Mouse (Mus musculus) cerebellum, adult 2 months (tissue): ENCODE measurements around the gene Myo15. TPM values are rescaled to one million over a fixed set of nuclear protein-coding genes. Genes with fewer than 3 reads are reported as not detected.

ENCODE experiments used
- DNase-seq, 2 experiments: peaks; one replicate each; pipeline ENCODE4 v3.0.0; 2021
- H3K27ac ChIP-seq: fragments of 200-500 bp; 2 replicates; pipeline ENCODE4 v1.5.1; 2012; ENCODE audit warnings: low read length, control low read depth, inconsistent platforms; ENCODE audit not compliant: insufficient read depth
- H3K27me3 ChIP-seq: fragments of 200-500 bp; 2 replicates; pipeline ENCODE4 v1.6.1; 2012; ENCODE audit warnings: inconsistent platforms, mild to moderate bottlenecking, low read length, moderate library complexity; ENCODE audit not compliant: control insufficient read depth, insufficient read depth
- H3K4me1 ChIP-seq: fragments of 200-500 bp; 2 replicates; pipeline ENCODE4 v1.6.1; 2011; ENCODE audit warnings: low read length; ENCODE audit not compliant: control insufficient read depth, insufficient read depth
- H3K4me3 ChIP-seq: fragments of 200-500 bp; replicated peaks from 2 replicates; pipeline ENCODE3; 2011; ENCODE audit warnings: mild to moderate bottlenecking, low read depth, low read length, control low read depth; ENCODE audit not compliant: insufficient read depth
- CTCF ChIP-seq: fragments of 200-500 bp; IDR thresholded peaks from 2 replicates; pipeline ENCODE4 v1.5.1; 2011; ENCODE audit warnings: low read depth, mild to moderate bottlenecking, control low read depth, low read length, moderate library complexity, borderline replicate concordance; ENCODE audit not compliant: insufficient read depth
- POLR2A ChIP-seq: fragments of 200-500 bp; IDR thresholded peaks from 2 replicates; pipeline ENCODE4 v1.6.1; 2011; ENCODE audit warnings: low read length, control low read depth, borderline replicate concordance; ENCODE audit not compliant: insufficient read depth
- WGBS: fragments of 180-500 bp; shearing (Covaris S2); methylation state at CpG from one replicate; pipeline ENCODE4 v1.1.7; 2018; 5-methylcytosine and 5-hydroxymethylcytosine counted together
- polyA plus RNA-seq: library from polyadenylated mRNA; depleted of rRNA; stranded (reverse); fragments of >200 nt; gene quantifications from 2 replicates; pipeline ENCODE4 v1.2.3, GENCODE M21; 2012

The Myo15 gene
- polyA plus RNA-seq, 1 experiment, result 3.1 TPM

DNA sequence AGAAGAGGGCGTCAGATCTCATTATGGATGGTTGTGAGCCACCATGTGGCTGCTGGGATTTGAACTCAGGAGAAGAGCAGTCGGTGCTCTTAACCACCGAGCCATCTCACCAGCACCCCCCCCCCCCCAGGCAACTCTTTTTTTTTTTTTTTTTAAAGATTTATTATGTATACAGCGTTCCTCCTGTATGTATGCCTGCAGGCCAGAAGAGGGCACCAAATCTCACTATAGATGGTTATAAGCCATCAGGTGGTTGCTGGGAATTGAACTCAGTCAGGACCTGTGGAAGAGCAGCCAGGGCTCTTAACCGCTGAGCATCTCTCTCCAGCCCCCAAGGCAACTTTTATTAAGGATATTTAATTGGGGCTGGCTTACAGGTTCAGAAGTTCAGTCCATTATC lies 5.4 kb downstream of the Myo15 start:
- Histone ChIP-seq H3K4me1 (no peaks in the 10 kb centered on the region), H3K4me3 (no peak overlapping the region), H3K27me3 (no peaks in the 10 kb centered on the region), H3K27ac (no peak overlapping the region)
- WGBS, result 83% methylated on average over 5 of the region's 5 CpGs
- DNase-seq, result no peak
- TF ChIP-seq CTCF (no peak), POLR2A (no peak)

DNA sequence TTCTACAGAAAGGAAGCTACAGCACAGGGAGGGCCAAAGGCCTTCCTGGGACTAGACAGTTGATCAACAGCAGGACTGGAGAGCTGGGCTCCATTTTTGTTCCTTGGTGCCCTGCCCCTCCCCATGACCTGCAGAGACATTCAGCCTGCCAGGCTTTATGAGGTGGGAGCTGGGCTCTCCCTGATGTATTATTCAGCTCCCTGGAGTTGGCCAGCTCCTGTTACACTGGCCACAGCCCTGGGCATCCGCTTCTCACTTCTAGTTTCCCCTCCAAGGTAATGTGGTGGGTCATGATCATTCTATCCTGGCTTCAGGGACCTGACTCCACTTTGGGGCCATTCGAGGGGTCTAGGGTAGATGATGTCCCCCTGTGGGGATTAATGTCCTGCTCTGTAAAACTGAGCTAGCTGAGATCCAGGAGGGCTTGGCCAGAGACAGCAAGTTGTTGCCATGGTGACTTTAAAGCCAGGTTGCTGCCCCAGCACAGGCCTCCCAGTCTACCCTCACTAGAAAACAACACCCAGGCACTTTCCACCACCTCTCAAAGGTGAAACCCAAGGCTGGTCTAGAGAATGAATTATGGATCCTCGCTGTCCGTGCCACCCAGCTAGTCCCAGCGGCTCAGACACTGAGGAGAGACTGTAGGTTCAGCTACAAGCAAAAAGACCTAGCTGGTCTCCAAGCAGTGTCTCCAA lies 6.7 kb downstream of the Myo15 start:
- Histone ChIP-seq H3K4me1 (no peaks in the 10 kb centered on the region), H3K4me3 (no peak overlapping the region), H3K27ac (no peak overlapping the region), H3K27me3 (no peaks in the 10 kb centered on the region)
- DNase-seq, result no peak
- 79% methylated on average over 5 of the region's 5 CpGs for WGBS
- TF ChIP-seq POLR2A, result no peak
- no peak for TF ChIP-seq CTCF

DNA sequence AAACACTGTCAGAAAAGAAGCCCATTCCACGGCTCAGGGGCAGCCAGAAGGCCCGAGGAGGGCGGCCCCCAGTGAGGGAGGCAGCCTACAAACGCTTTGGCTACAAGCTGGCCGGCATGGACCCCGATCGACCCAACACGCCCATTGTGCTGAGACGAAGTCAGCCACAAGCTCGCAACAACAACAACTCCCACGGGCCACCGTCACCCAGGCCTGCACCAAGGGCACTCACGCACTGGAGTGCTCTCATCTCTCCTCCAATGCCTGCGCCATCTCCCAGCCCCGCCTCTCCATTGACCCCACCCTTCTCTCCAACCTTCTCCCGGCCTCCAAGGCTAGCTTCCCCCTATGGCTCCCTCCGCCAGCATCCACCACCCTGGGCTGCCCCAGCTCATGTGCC lies 9.0 kb downstream of the Myo15 start:
- H3K4me3 ChIP-seq, result no peak overlapping the region
- WGBS, result 44% methylated on average over 17 of the region's 17 CpGs
- no peak for DNase-seq
- TF ChIP-seq CTCF, result no peak
- no peaks in the 10 kb centered on the region for H3K27me3 ChIP-seq
- H3K27ac ChIP-seq, result no peak overlapping the region
- H3K4me1 ChIP-seq, result no peaks in the 10 kb centered on the region

DNA sequence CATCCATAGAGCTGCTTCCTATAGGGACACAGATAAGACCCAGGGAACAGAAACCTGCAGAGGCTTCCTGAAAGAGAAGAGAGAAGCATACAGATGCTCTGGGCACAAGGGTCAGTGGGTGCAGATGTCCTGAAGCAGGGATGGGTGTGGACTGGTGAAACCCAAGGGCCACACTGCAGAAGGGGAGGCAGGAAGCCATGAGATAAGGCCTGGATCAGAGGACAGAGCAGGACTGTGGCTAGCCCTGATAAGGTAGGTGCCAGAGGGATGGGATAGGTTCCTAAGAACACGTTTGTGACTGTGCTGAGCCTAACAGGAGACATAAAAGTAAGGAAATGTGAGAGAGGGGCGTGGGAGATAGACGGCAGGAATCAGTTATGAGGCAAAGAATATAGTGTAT lies 17.1 kb downstream of the Myo15 start:
- TF ChIP-seq POLR2A, result no peak
- TF ChIP-seq CTCF, result no peak
- Histone ChIP-seq H3K27me3 (no peaks in the 10 kb centered on the region), H3K27ac (no peak overlapping the region), H3K4me1 (no peaks in the 10 kb centered on the region), H3K4me3 (no peak overlapping the region)
- WGBS, result 67% methylated on average over 3 of the region's 3 CpGs
- no peak for DNase-seq

DNA sequence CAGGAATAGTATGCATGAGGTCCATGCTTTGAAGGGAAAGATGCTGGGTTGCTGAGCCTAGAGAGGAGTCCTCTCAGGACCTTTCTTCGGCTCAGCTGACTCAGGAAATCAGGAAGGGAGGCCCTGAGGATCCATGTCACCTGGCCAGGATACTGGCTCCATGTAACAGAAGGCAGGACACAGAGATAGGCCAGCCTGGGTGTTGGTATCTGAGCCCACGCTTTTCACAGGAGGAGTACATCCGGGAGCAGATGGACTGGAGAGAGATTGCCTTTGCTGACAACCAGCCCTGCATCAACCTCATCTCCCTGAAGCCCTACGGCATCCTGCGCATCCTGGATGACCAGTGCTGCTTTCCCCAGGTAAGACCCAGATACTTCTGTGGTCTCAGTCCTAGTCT lies 23.6 kb downstream of the Myo15 start:
- TF ChIP-seq POLR2A, result no peak
- no peak for TF ChIP-seq CTCF
- 65% methylated on average over 5 of the region's 5 CpGs for WGBS
- Histone ChIP-seq H3K4me3 (no peak overlapping the region), H3K27me3 (no peaks in the 10 kb centered on the region), H3K4me1 (0 out of 2 replicates have a peak, but pooled peaks cover 6% of the 10 kb centered on the region), H3K27ac (peak overlapping the region; percentile 24; the same call in 1 of the 2 replicates)
- peak in 1 of 2 experiments; percentile 44 for DNase-seq

DNA sequence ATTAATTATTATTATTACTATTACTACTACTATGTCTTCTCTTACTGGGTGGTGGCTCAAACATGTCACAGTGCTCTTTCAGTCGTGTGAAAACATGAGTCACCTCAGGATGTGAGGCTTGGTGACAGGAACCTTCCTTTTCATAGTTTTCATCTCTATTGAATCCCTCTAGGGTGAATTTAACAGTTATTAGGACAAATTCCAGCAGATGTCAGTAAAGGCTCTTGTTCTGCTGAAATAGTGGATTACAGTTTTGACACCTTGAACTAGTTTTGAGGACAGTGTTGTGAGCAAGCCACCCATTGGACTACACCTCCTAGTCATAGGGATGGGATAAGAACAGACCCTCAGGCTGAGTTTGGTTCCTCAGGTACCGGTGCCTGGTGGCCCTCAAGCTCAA lies 26.6 kb downstream of the Myo15 start:
- DNase-seq, result no peak
- Histone ChIP-seq H3K27me3 (no peaks in the 10 kb centered on the region), H3K4me3 (no peak overlapping the region), H3K4me1 (0 out of 2 replicates have a peak, but pooled peaks cover 6% of the 10 kb centered on the region), H3K27ac (no peak overlapping the region)
- 67% methylated on average over 2 of the region's 2 CpGs for whole genome bisulfite sequencing
- TF ChIP-seq POLR2A, result no peak
- TF ChIP-seq CTCF, result no peak

DNA sequence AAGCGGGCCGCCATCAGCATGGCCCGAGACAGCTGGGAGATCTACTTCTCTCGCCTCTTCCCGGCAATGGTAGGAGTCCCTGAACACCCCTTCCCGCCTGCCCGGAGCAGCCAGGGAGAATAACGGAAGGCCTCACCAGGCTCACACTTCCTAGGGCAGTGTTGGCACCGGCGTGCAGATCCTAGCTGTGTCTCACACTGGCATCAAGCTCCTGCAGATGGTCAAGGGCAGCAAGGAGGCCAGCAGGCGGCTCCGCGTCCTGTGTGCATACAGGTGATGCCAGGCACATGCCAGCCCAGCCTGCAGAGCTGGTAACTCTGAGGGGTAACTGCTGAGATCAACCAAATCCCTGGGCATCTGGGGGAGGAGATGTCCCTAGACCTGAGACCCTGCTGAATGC lies 38.1 kb downstream of the Myo15 start:
- WGBS, result 32% methylated on average over 13 of the region's 13 CpGs
- Histone ChIP-seq H3K4me1 (peaks cover 9% of the 10 kb centered on the region; the same call in 1 of the 2 replicates), H3K4me3 (no peak overlapping the region), H3K27me3 (no peaks in the 10 kb centered on the region), H3K27ac (no peak overlapping the region)
- peak; percentile 50 to 60 for DNase-seq
- TF ChIP-seq POLR2A, result no peak
- TF ChIP-seq CTCF, result no peak

DNA sequence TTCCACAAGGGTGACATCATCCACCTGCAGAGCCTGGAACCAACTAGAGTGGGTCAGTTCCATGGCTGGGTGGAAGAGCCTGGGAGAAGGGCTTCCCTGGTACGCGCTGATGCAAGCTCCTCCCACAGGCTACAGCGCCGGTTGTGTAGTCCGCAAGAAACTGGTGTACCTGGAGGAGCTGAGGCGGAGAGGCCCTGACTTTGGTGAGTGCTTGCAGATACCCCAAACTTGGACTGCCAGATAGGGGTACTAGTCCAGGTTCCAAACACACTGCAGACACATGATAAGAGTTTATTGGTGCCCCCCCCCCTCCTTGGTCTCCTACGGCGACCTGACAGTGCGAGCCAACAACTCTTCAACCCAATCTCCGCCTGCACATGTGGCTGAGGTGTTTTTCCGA lies 39.8 kb downstream of the Myo15 start:
- Histone ChIP-seq H3K27ac (no peak overlapping the region), H3K4me3 (no peak overlapping the region), H3K27me3 (no peaks in the 10 kb centered on the region), H3K4me1 (peaks cover 9% of the 10 kb centered on the region; the same call in 1 of the 2 replicates)
- 29% methylated on average over 11 of the region's 11 CpGs for WGBS
- DNase-seq, result no peak
- TF ChIP-seq POLR2A (no peak), CTCF (no peak)
